In the genomic region with DNA sequence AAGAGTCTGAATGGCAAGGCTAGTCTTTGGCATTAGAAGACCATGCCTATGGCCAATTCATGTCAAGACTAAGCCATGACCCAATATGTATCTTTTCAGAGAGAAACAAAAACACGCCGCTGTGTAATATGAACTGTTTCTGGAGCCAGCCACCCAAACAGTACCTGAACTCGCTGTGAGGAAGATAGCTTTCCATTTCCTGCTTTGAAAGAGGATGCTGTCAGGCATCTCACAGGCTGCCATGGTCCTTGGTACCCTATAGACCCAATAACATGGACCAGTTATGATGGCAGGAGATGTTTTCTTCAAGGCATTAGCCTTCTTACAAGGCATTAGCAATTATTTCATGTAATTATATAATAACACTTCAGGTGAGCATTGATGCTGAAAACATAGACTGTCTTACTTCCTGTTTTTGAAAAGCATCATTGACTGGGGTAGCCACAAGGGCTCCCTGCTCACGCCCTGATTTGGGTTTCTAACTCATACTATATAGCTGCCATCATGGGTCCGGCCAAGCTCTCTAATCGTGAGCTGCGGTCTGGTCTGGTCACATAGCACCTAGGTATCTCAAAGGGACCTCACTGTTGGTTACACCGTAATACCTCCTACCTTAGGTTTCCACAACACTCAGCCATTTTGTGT, we compare ENCODE assay signal across 18 mouse cellular contexts.
"Had no signal": no experiment of that assay in that cellular context is flagged by ENCODE, and none has a peak within 500 bp of the region (broad histone marks: within the 10 kb centered on the region; RNA-seq: fewer than 3 reads in every experiment).

No protein-coding gene starts in this region.

- H3K4me3 ChIP-seq: left cerebral cortex, adult 2 months had no signal

- ATAC-seq: intestine, postnatal 0 days; lung, postnatal 0 days had no signal

- DNase-seq: kidney, adult 2 months; kidney, postnatal 36 days; layer of hippocampus, postnatal 36 days; liver, postnatal 0 days; lung, embryonic 14.5 days; lung, postnatal 36 days; midbrain, embryonic 14.5 days; right cerebral cortex, adult 18-20 months; right cerebral cortex, postnatal 14 days; right cerebral cortex, postnatal 4 days; thymus, adult 18-20 months; thymus, postnatal 14 days; thymus, postnatal 4 days had no signal

- H3K27ac ChIP-seq: kidney, postnatal 0 days; left cerebral cortex, adult 2 months; liver, embryonic 14.5 days had no signal
